Mouse (Mus musculus) cortical plate, adult 2 months (tissue): Measurements from ENCODE around the gene Fermt3. TPM values are rescaled to one million over a fixed set of nuclear protein-coding genes. Genes with fewer than 3 reads are reported as not detected.
"Not testable (repeated sequence)": the region's sequence is repeated elsewhere in the genome, so short reads cannot be mapped to it uniquely, and the experiment has no call there.

ENCODE experiments used
- H3K27ac ChIP-seq: fragments of 200-500 bp; 2 replicates; pipeline ENCODE4 v1.5.1; 2012; ENCODE audit warnings: low read length, control low read depth, inconsistent platforms; ENCODE audit not compliant: insufficient read depth
- H3K4me1 ChIP-seq: fragments of 200-500 bp; 2 replicates; pipeline ENCODE4 v1.6.1; 2011; ENCODE audit warnings: low read length; ENCODE audit not compliant: control insufficient read depth, insufficient read depth
- H3K4me3 ChIP-seq: fragments of 200-500 bp; 2 replicates; pipeline ENCODE4 v1.5.1; 2011; ENCODE audit warnings: mild to moderate bottlenecking, low read length, control low read depth; ENCODE audit not compliant: insufficient read depth
- CTCF ChIP-seq: fragments of 200-500 bp; IDR thresholded peaks from 2 replicates; pipeline ENCODE4 v1.5.1; 2011; ENCODE audit warnings: mild to moderate bottlenecking, control low read depth, low read length; ENCODE audit not compliant: insufficient read depth; ENCODE audit errors: extremely low read depth
- POLR2A ChIP-seq: fragments of 200-500 bp; IDR thresholded peaks from 2 replicates; pipeline ENCODE4 v1.6.1; 2011; ENCODE audit warnings: mild to moderate bottlenecking, low read length, control low read depth; ENCODE audit not compliant: insufficient read depth; ENCODE audit errors: extremely low read depth
- polyA plus RNA-seq: library from polyadenylated mRNA; depleted of rRNA; stranded (reverse); fragments of >200 nt; gene quantifications from 2 replicates; pipeline ENCODE4 v1.2.3, GENCODE M21; 2012

Gene Fermt3
- polyA plus RNA-seq, 1 experiment, result 6.0 TPM

DNA sequence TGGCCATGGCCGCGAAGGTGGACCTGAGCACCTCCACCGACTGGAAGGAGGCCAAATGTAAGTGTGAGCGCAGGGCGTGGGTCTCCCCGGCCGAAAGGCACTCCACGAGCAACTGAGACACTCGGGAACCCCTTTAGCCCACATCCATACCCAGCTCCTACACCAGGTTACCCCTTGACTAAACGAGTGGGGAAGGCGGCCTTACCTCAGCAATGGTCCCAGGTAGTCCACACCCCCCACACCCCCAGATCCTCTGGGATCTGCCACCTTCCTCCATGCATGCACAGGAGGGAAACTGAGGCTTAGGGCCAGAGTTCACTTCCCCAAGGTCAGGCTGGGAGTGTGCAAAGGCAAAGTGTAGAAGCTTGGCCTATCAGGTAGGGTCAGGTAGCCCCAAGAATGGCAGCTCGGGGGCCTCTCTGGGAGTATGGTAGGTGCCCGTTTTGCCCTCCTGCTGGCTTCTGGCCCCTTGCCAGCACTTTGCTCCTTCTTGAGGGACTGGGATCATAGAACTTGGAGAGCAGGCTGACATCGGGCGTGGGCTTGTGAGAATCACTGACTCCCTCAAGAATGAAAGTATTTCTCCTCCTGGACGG is 38.0 kb upstream of the Fermt3 start:
- Histone ChIP-seq H3K4me1 (no peaks in the 10 kb centered on the region; the same call in 1 of the 2 replicates), H3K27ac (no peak overlapping the region), H3K4me3 (peak overlapping the region; percentile 31)
- TF ChIP-seq CTCF (no peak), POLR2A (no peak)

DNA sequence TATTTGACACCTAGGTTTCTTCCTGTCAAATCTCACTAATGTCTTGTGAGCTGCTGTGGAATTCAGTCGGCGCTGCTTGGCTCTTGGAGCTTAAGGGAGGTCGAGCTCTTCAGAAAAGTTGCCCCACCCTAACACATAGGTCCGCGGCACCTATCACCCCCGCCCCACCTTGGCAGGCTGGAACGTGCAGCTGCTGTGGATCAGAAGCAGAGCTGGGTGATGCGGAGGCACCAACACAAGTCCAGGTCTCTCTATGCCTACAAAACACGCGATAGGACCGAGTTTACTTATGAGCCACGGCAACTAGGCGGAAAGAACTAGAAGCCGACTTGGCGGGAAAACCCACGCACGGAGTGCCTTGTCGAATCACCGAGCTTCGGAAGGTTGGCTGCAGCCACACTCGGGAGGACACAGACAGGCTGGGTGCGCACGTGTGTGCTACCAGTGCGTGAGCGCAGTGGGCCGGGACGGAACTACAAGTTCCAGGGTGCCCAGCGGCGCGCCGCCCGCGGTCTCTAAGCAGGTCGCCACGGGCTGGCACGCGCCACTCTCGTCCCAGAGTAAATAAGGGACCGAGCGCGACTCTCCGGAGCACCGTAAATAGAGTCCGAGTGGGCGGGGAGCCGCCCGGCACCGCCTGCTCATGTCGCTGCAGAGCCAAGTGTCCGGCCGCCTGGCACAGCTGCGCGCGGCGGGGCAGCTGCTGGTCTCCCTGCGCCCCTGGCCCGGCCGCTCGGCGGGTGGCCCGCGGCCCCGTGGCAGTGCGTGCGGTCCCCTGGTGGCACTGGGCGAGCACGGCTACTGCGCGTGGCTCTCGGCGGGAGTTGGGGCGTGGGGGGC is 37.2 kb upstream of the Fermt3 start, which contains the start of gene Macrod1:
Gene Macrod1, plus strand, starts transcription at position 563 of the 840 bp plus-strand sequence.
- Histone ChIP-seq H3K4me3 (peak within 1 kb of the TSS; percentile 31), H3K27ac (no peak within 1 kb of the TSS)

DNA sequence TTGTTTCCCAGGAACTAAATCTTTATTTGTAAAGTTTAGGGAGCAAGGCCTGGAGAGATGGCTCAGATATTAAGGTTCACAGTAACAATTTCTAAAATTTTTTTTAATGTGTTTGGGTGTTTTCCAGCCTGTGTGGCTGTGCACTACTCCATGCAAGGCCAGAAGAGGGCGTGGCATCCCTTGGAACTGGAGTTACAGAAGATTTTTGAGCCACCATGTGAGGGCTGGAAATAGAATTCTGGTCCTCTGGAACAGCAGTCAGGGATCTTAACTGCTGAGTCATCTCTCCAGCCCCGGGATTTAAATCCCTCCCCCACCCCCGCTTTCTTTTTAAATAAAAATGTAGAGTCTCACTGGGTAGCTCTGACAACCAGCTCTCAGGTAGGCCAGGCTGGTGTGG is 35.9 kb upstream of the Fermt3 start:
- Histone ChIP-seq H3K27ac (no peak overlapping the region), H3K4me3 (no peak overlapping the region), H3K4me1 (no peaks in the 10 kb centered on the region; the same call in 1 of the 2 replicates)
- no peak for TF ChIP-seq CTCF
- no peak for TF ChIP-seq POLR2A

More for the DNA sequence above, 37.2 kb upstream of the Fermt3 start, which contains the start of gene Macrod1:
- TF ChIP-seq CTCF (no peak), POLR2A (no peak)
- no peaks in the 10 kb centered on the region; the same call in 1 of the 2 replicates for H3K4me1 ChIP-seq

DNA sequence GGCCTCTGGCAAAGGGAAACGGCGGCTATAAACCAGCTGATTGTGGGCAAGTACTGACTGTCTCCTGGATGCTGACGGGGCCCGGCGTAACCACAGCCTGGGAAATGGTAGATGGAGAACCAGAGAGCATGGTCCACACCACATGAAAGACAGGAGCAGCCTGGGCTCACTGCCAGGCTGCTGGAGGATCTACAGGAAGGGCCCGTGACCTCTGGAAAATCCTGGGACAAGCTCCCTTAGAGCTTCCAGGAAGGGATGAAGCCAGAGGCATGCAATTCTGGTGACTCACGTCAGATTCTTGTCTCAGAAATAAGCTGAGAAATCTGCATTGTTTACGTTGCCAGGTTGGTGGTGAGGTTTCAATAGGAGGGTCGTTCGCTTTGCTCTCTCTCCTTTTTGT is 35.5 kb upstream of the Fermt3 start:
- Histone ChIP-seq H3K4me1 (no peaks in the 10 kb centered on the region; the same call in 1 of the 2 replicates), H3K4me3 (no peak overlapping the region), H3K27ac (no peak overlapping the region)
- no peak for TF ChIP-seq POLR2A
- no peak for TF ChIP-seq CTCF

DNA sequence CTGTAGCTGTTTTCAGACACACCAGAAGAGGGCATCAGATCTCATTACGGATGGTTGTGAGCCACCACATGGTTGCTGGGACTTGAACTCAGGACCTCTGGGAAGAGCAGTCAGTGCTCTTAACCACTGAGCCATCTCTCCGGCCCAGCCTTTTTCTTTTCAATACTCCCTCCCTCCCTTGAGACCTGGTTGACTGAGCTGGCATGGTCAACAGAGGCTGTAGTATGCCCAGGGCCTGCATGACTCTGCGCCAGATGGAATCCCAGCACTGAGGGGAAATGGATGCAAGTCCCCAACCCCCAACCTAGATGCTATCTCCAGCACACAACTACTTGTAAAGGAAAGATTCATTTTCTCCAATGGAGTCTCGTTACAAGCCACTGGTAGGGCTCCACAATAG is 34.1 kb upstream of the Fermt3 start:
- not testable (repeated sequence) for H3K4me1 ChIP-seq, H3K4me3 ChIP-seq, H3K27ac ChIP-seq

DNA sequence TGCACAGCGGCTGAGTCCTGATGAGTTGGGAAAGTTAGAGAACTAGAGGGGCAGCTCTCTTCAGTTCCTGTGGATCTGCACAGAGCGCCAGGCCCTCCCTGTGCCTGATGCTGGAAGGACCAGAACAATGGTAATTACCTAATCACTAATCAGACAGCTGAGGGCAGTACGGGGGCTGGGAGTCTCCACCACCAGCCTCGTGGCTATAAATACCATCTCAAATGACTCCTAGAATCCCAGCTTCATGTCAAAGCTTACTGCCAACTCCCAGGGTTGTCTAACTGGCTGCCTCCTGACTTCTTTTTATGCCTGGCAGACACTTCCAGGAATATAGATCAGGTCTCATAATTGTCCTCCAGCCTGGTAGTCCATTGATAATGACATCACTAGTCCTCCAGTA is 25.4 kb upstream of the Fermt3 start:
- no peak overlapping the region for H3K27ac ChIP-seq
- TF ChIP-seq CTCF (no peak), POLR2A (no peak)
- no peaks in the 10 kb centered on the region for H3K4me1 ChIP-seq
- H3K4me3 ChIP-seq, result no peak overlapping the region

DNA sequence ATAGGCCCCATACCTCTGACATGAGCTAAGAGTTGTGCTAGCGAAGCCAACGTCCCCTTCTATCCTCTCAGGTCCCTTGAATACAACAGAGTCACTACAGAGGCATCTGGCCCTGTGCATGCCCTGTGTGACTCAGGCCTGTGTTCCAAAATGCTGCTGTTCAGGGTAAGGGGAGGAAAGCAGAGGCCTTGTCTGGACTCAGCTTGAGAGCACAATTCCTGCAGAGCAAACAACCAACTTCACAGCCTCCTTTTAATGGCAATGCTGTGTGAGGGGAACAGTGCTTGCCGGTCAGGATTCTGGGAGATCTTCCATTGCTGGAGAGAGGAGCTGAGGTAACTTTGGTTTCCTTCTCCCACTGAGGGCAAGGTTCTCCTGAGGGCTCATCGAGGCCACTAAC is 25.0 kb upstream of the Fermt3 start:
- TF ChIP-seq POLR2A (no peak), CTCF (no peak)
- H3K27ac ChIP-seq, result no peak overlapping the region
- H3K4me1 ChIP-seq, result no peaks in the 10 kb centered on the region
- H3K4me3 ChIP-seq, result no peak overlapping the region

DNA sequence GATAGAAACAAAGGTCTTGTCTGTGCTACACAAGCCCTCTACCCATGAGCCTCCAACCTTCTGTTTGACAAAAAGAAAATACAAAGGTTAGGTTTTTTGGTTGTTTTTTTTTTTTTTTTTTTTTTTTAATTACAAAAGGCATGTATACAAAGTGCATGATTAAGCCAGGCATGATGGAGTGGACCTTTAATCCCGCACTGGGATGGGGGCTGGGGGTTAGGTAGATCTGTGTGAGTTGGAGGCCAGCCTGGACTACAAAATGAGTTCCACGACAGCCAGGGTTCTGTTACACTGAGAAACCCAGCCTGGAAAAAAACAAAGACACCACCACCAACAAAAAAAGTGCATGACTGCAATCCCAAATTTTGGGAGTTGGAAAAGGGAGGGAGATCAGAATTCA is 21.9 kb upstream of the Fermt3 start:
- TF ChIP-seq CTCF (no peak), POLR2A (no peak)
- no peak overlapping the region for H3K27ac ChIP-seq
- H3K4me3 ChIP-seq, result no peak overlapping the region; the same call in 1 of the 2 replicates
- peaks cover 3% of the 10 kb centered on the region for H3K4me1 ChIP-seq

DNA sequence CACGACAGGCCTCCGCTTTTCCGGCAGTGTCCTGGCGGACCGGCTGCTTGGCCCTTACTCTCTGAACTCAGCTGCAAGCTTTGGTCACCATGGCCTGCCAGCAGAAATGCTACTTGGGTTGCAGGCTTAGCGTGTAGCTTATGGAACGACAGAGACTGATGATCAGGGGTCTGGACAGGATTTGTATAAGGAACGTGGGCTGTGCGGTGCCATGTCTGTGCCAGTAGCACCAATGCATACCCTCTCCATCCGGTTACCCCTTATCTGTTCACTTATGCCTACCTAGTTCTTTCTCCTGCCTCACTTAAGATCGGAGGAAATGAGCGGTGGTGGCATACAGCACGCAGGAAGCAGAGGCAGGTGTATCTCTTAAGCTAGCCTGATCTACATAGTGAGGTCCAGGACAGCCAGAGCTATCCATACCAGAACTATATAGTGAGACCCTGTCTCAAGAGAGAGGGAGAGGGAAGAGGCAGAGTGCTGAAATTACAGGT is 21.4 kb upstream of the Fermt3 start:
- peak overlapping the region; percentile 41 for H3K4me3 ChIP-seq
- TF ChIP-seq POLR2A (no peak), CTCF (no peak)

More for the DNA sequence above, 21.4 kb upstream of the Fermt3 start:
- Histone ChIP-seq H3K4me1 (peaks cover 3% of the 10 kb centered on the region), H3K27ac (peak overlapping the region; percentile 72)
